Mouse (Mus musculus) MEL (cell line): Measurements from ENCODE around the gene Cwc22.

ENCODE experiments used
- CHD2 ChIP-seq: IDR thresholded peaks from 2 replicates; pipeline ENCODE4 v1.6.1; 2011; ENCODE audit warnings: low read length, improper control_type of control experiment
- POLR2AphosphoS2 ChIP-seq: IDR thresholded peaks from 2 replicates; pipeline ENCODE4 v1.6.1; 2011; ENCODE audit warnings: low read length, improper control_type of control experiment
- USF1 ChIP-seq: IDR thresholded peaks from 2 replicates; pipeline ENCODE4 v1.6.1; 2014; ENCODE audit warnings: low read depth, mild to moderate bottlenecking, inconsistent platforms, low read length, improper control_type of control experiment, moderate library complexity

GRCm38 (mm10) chr2:77916586-77917359 is 29.4 kb downstream of the Cwc22 start:
- no peak for TF ChIP-seq CHD2
- no peak for TF ChIP-seq POLR2AphosphoS2
- no peak for TF ChIP-seq USF1
